Mouse (Mus musculus): ENCODE measurements around the gene Pgpep1. TPM values are rescaled to one million over a fixed set of nuclear protein-coding genes. Genes with fewer than 3 reads are reported as not detected.

Gene Pgpep1
- total RNA-seq, 2 experiments from 2014 or later: 9.3 to 22.5 TPM

DNA sequence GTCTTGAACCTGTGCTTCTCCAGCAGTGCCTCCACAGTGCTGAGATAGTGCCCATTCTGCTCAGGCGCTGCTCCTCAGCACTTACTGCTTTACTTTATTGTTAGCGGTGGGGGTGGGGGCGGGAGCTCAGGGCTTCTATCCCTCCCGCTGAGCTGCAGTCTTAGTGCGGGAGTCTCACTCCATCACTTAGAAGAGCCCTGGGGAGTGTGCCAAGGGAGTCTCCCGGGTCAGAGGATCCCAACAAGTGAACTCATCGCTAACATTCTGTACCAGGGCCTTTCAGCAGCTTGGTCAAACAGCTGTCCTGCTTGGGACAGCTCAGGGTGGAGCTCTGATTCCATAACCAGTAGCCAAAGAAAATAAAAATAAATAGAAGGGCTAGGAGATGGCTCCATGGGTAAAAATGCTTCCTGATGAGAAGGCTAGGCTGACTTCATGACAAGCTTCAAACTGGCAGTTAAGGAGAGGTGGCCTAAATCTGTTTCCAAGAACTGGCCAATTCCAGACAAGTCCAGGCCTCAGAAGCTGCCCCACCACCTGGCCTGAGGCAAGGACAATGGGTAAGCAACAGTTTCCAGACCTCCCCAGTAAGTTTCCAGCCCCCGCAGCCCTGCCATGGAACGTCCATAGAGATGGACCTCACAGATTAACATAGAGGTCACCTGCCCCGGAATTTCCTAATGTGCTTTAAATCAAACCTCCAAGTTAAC lies 11.6 kb upstream of the Pgpep1 start:
- no peak for TF ChIP-seq CTCF (IDR thresholded peaks at IDR 0.05)
- intact Hi-C loops (cut with DNase I): no loop called here
- Histone ChIP-seq H3K4me3 (no peak overlapping the region), H3K27ac (peak overlapping the region; percentile 98)
- peak; percentile 85 for DNase-seq

DNA sequence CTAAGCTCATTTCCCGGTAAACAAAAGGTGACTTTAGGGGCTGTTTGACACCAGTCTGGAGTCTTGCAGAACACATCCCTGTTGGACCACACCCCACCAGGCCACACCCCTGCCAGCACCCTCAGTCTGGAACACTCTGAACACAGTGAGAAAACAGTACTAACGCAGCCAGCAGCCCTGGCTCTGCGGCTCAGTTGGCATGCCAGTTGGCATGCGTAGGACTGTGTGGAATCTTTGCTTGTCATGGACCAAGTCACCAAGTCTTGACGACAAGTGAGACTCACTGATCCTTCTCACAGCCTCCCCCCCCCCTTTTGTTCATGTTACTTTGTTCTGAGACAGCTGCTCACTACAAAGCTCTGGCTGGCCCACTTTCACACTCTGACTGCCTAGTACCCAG lies 6.9 kb upstream of the Pgpep1 start:
- intact Hi-C loops (cut with DNase I): no loop called here
- Histone ChIP-seq H3K4me3 (no peak overlapping the region), H3K27ac (peak overlapping the region; percentile 66)
- TF ChIP-seq CTCF (IDR thresholded peaks at IDR 0.05): no peak
- DNase-seq: peak; percentile 89

DNA sequence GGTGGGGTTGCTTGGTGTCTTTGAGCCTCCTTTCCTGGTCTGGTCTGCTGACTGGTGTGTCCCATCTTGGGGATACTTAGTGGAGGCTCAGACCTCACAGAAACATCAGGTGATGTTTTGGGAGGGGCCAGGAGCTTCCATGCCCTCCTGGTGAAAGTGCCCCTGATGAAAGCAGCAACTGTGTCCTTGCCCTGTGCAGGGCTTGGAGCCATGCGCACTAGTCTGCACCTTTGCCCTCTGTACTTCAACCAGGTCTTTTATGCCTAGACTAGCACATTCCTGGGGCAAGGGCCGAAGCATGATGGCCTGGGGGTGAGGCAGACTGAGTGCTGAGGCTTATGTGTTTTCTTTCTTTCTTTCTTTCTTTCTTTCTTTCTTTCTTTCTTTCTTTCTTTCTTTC lies 5.4 kb upstream of the Pgpep1 start:
- H3K4me3 ChIP-seq: no peak overlapping the region
- no peak for DNase-seq
- intact Hi-C loops (cut with DNase I): no loop called here
- no peak overlapping the region for H3K27ac ChIP-seq
- TF ChIP-seq CTCF (IDR thresholded peaks at IDR 0.05): no peak

DNA sequence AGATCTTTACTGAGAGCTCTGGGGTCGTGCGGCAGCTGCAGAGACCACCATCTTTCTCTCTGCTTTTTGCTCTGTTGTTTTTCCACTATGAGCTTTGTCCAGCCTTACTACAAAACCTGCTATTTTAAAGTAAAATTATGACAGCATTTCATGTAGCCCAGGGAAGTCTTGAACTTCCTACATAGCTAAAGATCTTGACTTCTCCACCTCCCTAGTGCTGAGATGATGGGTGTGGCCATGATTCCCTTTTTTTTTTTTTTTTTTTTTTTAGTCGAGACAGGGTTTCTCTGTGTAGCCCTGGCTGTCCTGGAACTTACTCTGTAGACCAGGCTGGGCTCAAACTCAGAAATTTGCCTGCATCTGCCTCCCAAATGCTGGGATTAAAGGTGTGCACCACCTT lies 4.4 kb upstream of the Pgpep1 start:
- DNase-seq: no peak
- intact Hi-C loops (cut with DNase I): no loop called here
- Histone ChIP-seq H3K4me3 (no peak overlapping the region), H3K27ac (no peak overlapping the region)
- TF ChIP-seq CTCF (IDR thresholded peaks at IDR 0.05): no peak

DNA sequence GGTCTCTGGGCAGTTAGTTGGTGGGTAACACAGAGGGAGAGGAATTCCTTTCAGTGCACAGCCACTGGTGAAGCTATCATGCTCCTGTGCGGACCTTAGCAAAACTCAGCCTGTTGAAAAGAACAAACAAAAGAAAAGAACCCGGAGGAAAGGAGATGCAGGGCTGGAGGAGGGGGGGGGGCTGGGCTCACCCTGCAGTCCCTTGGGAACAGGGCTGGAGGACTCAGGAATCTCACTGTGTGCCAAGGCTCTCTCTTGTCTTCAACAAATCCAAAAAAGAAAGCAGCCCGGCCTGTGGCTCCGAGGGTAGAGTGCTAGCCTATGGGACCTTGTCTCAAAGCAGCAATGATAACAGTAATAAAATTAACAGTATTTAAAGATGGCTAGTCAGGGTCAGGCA lies 3.5 kb upstream of the Pgpep1 start:
- DNase-seq: no peak
- peak overlapping the region; percentile 8; the same call in 1 of the 2 replicates for H3K27ac ChIP-seq
- TF ChIP-seq CTCF (IDR thresholded peaks at IDR 0.05): no peak
- intact Hi-C loops (cut with DNase I): no loop called here
- H3K4me3 ChIP-seq: no peak overlapping the region

DNA sequence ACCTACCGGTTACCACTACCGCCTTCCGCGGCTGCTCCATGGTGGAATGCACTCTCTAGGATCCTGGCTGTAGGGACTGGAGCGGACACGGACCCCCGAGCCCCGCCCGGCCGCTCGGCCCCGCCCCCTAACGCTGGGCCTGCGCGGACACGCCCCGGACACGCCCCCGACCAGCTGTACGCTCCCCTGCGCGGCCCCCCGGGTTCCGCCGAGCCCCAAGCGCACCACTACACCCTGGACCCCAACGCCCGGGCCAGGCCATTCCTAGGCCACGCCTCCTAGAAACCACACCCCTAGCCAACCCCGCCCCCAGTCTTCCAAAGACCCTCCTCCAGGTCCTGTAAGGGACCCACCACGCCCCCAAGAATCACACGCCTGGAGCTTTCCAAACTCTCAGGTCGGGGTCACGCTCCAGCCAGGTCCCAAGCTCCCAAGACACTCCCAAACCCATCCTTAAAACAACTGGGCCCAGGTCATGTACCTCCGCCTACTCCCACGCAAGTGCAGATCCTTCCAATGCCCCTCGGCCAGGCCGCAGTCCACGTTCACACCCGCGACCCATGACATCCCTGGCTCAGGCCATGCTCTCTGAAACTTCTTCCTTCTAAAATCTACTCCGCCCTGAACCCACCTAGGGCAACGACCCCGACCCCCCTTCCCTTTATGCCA lies 450 bp downstream of the Pgpep1 start:
- peak; percentile 92 for DNase-seq
- TF ChIP-seq CTCF (IDR thresholded peaks at IDR 0.05): no peak
- Histone ChIP-seq H3K27ac (peak overlapping the region; percentile 88), H3K4me3 (peak overlapping the region; percentile 82)
- intact Hi-C loops (cut with DNase I): loop anchor here (5.0 kb wide), 1 partner anchor 37 kb away; no protein-coding TSS in a partner anchor

DNA sequence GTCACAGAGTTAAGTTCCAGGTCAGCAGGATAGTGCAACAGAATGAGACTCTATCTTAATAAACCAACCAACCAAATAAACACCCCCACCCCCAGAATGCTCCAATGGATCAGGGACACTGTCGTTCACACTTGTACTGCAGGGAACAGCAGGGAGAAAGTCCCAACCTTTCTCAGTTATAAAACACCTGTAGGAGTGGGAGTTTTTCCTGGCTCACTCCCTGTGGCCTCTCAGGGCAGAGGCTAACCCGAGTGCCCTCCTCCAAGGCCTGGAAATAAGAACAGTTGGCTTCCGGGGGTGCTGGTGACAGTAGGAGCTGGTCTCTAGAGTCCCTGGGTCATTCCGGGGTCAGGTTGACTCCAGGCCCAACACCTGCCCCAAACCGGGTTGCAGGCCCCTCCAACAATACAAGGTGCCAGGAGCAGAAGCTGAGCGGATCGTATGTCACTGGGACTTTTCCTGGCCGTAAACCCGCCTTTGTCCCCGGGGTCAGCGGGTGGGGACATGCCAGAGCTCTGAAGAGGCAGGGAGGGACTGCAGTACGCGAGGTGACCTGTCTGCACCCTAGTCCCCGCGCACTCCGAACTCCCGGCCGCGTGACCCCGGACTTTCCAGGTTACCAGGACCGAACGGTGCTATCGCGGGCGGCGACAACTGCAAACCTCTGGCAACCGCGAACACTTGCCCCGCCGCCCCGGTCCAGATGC lies 1.1 kb downstream of the Pgpep1 start:
- intact Hi-C loops (cut with DNase I): loop anchor here (5.0 kb wide), 1 partner anchor 37 kb away; no protein-coding TSS in a partner anchor
- no peak for TF ChIP-seq CTCF (IDR thresholded peaks at IDR 0.05)
- H3K27ac ChIP-seq: peak overlapping the region; percentile 88
- DNase-seq: no peak
- H3K4me3 ChIP-seq: peak overlapping the region; percentile 82

DNA sequence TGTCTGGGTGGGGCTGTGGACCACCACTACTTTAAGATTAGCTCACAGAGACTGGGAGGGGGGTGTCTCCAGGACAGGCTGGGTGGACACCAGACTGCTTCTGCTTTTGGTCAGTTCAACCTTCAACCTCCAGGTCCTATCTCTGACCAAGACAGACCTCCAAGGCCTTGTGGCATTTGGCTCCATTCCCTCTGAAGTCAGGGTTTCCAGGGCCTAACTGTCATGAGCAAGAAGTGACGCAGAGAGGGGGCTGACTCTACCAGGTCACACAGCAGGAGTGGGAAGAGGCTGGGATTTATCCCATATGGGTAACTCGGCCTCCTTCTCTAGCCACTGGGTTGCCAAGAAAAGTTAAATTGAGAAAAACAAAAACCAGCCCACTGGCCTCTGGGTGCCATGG lies 2.4 kb downstream of the Pgpep1 start:
- no peak overlapping the region for H3K4me3 ChIP-seq
- TF ChIP-seq CTCF (IDR thresholded peaks at IDR 0.05): no peak
- intact Hi-C loops (cut with DNase I): loop anchor here (5.0 kb wide), 1 partner anchor 35 kb away; no protein-coding TSS in a partner anchor
- H3K27ac ChIP-seq: no peak overlapping the region
- DNase-seq: no peak

DNA sequence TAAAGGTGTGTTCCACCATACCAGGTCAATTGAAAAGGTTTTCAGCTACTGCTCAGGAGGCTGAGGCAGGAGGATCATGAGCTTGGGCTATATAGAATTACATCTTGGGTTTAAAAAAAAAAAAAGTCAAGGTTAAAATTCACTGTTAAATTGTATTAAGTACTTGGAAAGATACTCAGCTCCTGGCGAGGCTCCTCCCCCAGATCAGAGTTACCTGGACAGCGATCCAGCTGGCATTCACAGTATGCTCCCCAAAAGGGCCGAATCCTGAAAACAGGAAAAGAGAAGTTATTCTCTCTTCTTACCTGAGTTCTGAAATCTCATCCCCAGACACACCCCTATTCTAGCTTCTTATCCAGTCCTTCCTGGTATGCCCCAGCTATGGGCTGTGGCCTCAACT lies 3.0 kb downstream of the Pgpep1 start:
- Histone ChIP-seq H3K4me3 (no peak overlapping the region), H3K27ac (no peak overlapping the region)
- no peak for TF ChIP-seq CTCF (IDR thresholded peaks at IDR 0.05)
- intact Hi-C loops (cut with DNase I): loop anchor here (5.0 kb wide), 1 partner anchor 35 kb away; no protein-coding TSS in a partner anchor
- no peak for DNase-seq

DNA sequence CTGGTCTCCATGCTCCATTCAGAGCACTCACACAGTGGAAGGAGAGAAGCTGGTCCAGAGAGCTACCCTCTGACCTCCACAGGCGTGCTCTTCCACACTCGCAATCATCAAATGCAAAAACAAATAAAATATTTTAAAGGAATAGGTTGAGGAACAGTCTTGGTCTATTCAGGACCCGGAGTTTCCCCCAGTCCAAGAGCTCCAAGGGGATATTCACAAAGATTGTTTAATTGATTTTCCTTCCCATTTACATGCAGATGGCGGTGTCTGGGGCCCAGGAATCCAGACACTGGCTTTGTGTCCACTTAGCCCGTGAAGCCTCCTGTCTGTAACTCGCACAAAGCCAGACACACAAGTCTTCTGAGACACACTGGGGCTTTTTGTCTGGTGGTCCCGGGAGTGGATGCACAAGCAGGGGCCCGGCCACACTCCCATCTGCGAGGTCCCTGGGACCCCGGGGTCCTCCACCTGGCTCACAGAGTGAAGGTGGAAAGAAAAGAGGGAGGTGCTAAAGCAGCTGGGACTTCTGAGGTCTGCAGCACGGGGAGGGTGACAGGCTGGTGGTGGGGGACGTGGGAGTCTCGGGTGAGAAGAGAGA lies 3.9 kb downstream of the Pgpep1 start:
- no peak overlapping the region for H3K4me3 ChIP-seq
- no peak for TF ChIP-seq CTCF (IDR thresholded peaks at IDR 0.05)
- intact Hi-C loops (cut with DNase I): loop anchor here (5.0 kb wide), 1 partner anchor 34 kb away; no protein-coding TSS in a partner anchor
- no peak overlapping the region for H3K27ac ChIP-seq
- no peak for DNase-seq

DNA sequence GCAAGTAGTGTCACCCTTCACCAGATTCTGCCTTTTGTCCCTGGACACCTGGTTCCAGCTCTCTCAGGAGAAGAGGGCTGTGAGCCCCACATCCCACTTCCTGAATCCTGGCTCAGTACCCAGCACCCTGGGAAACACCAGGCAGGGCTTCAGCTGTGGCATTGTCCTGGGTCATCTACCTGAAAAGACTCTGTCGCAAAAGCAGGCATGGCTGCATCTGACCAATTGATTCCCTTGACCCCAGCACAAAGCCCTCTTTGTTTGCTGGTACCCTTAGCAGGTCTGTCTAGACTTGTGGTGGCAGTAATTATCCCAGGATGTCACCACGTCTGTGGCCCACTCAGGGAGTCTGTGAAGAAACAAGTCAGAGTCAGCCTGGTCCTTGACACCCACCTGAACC lies 4.7 kb downstream of the Pgpep1 start:
- H3K4me3 ChIP-seq: no peak overlapping the region
- DNase-seq: no peak
- intact Hi-C loops (cut with DNase I): loop anchor here (5.0 kb wide), 1 partner anchor 33 kb away; no protein-coding TSS in a partner anchor
- no peak overlapping the region for H3K27ac ChIP-seq
- TF ChIP-seq CTCF (IDR thresholded peaks at IDR 0.05): no peak

DNA sequence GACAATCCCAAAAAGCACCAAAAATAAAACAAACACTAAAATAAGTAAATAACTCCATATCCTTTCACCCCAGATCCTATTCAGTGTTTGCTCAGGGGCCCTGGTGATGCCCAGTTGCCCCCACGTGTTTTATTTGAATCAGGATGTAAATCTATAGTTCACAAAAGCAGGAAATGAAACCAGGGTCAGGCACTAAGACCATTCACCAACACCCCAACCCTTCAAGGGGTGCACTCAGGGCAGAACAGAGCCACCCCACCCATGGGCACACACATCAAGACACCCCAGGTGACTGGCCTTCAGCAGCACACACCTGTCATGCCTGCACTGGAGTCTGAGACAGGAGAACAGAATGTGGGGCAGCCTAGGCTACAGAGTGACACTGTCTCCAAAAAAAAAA lies 6.1 kb downstream of the Pgpep1 start:
- H3K4me3 ChIP-seq: no peak overlapping the region
- TF ChIP-seq CTCF (IDR thresholded peaks at IDR 0.05): no peak
- no peak for DNase-seq
- intact Hi-C loops (cut with DNase I): loop anchor here (5.0 kb wide), 1 partner anchor 42 kb away; no protein-coding TSS in a partner anchor
- no peak overlapping the region for H3K27ac ChIP-seq
